Mouse (Mus musculus): ENCODE data around the gene Ccl27b. TPM values are rescaled to one million over a fixed set of nuclear protein-coding genes. Genes with fewer than 3 reads are reported as not detected.
"Not testable (repeated sequence)": the region's sequence is repeated elsewhere in the genome, so short reads cannot be mapped to it uniquely, and the experiment has no call there.

The Ccl27b gene
- polyA plus RNA-seq, 1 experiment from 2014 or later = not detected

- not testable (repeated sequence) for H3K9me3 ChIP-seq (replicated peaks; ENCODE audit: control insufficient read depth, low read length); H3K4me2 ChIP-seq; H3K27ac ChIP-seq (ENCODE audit: low read depth, low read length); H3K27me3 ChIP-seq (ENCODE audit: control insufficient read depth, insufficient read depth, low read length); H3K36me3 ChIP-seq (ENCODE audit: control insufficient read depth, insufficient read depth, low read length); H3K9ac ChIP-seq (ENCODE audit: low read depth, low read length); H3K4me3 ChIP-seq (ENCODE audit: low read depth, low read length); ATAC-seq (replicated peaks; ENCODE audit: insufficient number of reproducible peaks, low FRiP score, low TSS enrichment); H3K4me1 ChIP-seq (ENCODE audit: control insufficient read depth, insufficient read depth, low read length)
- no CpG with 5 or more reads among the region's 18 CpGs for WGBS (ENCODE audit: insufficient replicate concordance)
Measured at GRCm38 (mm10) chr4:42682183-42682524, 27.1 kb downstream of the Ccl27b start.

Other genes with a start within 250 kb of the Ccl27b start
- gene Gm21586, start 215.9 kb upstream of the Ccl27b start, polyA plus RNA-seq (2014; fragmentation: Nextera tagmentation; extraction: Ambion mirVana) = not detected in 2 replicates
- gene Gm2163, start 188.5 kb upstream of the Ccl27b start, polyA plus RNA-seq (2014; fragmentation: Nextera tagmentation; extraction: Ambion mirVana) = not detected in 2 replicates
- gene Fam205a2, start 127.1 kb upstream of the Ccl27b start, polyA plus RNA-seq (2014; fragmentation: Nextera tagmentation; extraction: Ambion mirVana) = 0.06 and 0.07 TPM in 2 replicates
- gene Gm10591, start 43.1 kb upstream of the Ccl27b start, polyA plus RNA-seq (2014; fragmentation: Nextera tagmentation; extraction: Ambion mirVana) = not detected in 2 replicates
- gene Gm2564, start 25.5 kb upstream of the Ccl27b start, polyA plus RNA-seq (2014; fragmentation: Nextera tagmentation; extraction: Ambion mirVana) = 0.23 TPM in 1 of 2 replicates, not detected in the other
- not detected in 2 replicates for gene Il11ra2, start 6.6 kb downstream of the Ccl27b start, polyA plus RNA-seq (2014; fragmentation: Nextera tagmentation; extraction: Ambion mirVana)
- gene 4930578G10Rik, start 80.3 kb downstream of the Ccl27b start, polyA plus RNA-seq (2014; fragmentation: Nextera tagmentation; extraction: Ambion mirVana) = not detected in 2 replicates
- not detected in 2 replicates for gene Ccl19, start 101.3 kb downstream of the Ccl27b start, polyA plus RNA-seq (2014; fragmentation: Nextera tagmentation; extraction: Ambion mirVana)
- gene Ccl21a, start 118.7 kb downstream of the Ccl27b start, polyA plus RNA-seq (2014; fragmentation: Nextera tagmentation; extraction: Ambion mirVana) = 0.89 and 1.6 TPM in 2 replicates
- gene Fam205a1, start 198.6 kb downstream of the Ccl27b start, polyA plus RNA-seq (2014; fragmentation: Nextera tagmentation; extraction: Ambion mirVana) = not detected in 2 replicates
- 0.13 TPM in 1 of 2 replicates, not detected in the other for gene Gm12394, start 201.5 kb downstream of the Ccl27b start, polyA plus RNA-seq (2014; fragmentation: Nextera tagmentation; extraction: Ambion mirVana)
- 0.46 TPM in 1 of 2 replicates, not detected in the other for gene Fam205c, start 219.0 kb downstream of the Ccl27b start, polyA plus RNA-seq (2014; fragmentation: Nextera tagmentation; extraction: Ambion mirVana)